Mouse (Mus musculus) adipose tissue, adult 10 weeks (tissue): ENCODE measurements around the gene Clk3. TPM values are rescaled to one million over a fixed set of nuclear protein-coding genes. Genes with fewer than 3 reads are reported as not detected.

ENCODE experiments used
- polyA plus RNA-seq: library from polyadenylated mRNA; stranded (reverse); fragments of 350-450 nt; fragmentation: Illumina TruSeq; extraction: RNeasy Lipid Tissue Mini Kit (QIAGEN cat#74804); gene quantifications from one replicate; pipeline ENCODE4 v1.2.3, GENCODE M21; 2014; ENCODE audit warnings: low read depth, low replicate concordance

Gene Clk3
- polyA plus RNA-seq, result 57.8 TPM

DNA sequence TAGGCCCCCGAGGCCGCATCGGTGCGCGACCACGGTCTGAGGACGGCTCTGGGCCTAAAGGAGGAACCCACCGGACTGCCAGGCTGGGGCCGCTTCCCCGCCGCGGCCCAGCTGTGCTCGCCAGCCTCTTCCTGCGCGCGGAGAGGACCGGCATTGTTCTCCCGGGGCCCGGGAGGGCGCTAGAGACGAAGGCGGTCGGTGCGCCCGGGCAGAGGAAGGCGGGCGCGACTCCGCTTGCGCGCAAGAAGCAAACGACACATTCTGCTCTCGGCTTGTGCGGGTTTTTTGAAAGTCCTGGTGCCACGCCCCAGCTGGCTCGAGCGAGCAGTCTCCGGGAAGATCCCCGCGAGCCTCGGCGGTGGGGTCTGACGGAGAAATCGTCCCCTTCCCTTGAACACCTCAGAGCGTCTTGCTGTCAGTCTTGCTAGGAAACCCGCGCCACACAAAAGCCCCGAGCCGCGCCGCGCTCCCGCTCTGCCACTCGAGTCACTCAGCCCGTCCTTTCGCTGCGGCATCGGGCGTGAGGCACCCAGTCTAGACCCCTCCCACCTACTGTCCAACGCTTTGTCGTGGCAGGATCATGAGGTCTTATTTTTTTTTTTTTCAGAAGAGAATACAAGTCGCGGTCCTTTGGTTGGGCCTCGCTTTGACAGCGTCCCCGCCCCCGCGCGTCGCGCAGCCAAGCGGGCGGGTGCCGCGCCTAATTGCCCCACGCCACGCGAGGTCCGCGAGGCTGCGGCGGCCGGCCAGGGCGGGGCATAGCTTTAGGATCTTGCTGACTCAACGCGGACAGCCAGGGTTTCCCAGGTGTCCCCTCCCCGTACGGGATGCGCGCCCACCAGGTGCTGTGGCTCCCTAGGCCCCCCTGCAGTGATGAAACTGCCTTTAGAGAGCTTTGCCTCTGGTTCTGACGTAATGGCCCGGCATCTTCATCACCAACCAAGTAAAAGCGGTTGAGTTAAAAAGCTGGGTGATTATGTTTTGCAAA lies at the start of gene Clk3:
TSS of gene Clk3 (minus strand) at position 497 of the 988 bp plus-strand sequence.

DNA sequence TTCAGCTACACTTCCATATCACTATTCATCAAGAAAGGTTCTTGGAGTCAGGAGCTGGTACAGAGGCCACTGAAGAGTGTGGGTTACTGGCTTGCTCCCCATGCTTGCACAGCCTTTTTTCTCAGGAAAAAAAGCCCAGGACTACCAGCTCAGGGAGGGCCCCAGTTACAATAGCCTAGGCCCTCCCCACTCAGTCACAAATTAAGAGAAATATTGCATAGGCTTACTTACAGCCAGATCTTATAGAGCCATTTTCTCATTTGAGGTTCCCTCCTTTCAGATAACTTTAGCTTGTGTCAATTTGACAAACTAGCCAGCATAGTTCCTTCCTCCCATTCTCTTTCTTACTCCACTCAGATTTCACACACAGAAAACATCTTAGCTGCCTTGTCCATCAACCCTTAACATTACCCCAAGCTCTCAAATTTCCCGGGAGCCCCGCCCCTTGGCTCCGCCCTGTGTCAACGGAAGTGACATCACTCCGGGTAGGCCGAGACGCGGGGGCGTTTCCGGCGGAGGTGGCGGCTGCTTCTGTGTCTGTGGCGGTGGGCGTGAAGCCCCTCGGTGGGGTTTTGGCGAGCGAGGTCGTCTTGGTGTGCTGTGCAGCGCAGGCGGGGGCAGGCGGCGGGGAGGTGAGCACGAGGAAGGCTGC lies 57.5 kb downstream of the Clk3 start, which contains the start of gene Edc3:
TSS of gene Edc3 (plus strand) at position 473 of the 652 bp plus-strand sequence.

Other genes starting within 250 kb of the Clk3 start
- gene Cox5a, start 244.6 kb downstream of the Clk3 start, polyA plus RNA-seq, result 235 TPM
- gene Fam219b, start 228.3 kb downstream of the Clk3 start, polyA plus RNA-seq, result 15.9 TPM
- 43.3 TPM for gene Mpi, start 213.1 kb downstream of the Clk3 start, polyA plus RNA-seq
- gene Scamp2, start 204.9 kb downstream of the Clk3 start, polyA plus RNA-seq, result 70.5 TPM
- 35.0 TPM for gene Ulk3, start 176.4 kb downstream of the Clk3 start, polyA plus RNA-seq
- not detected for gene Cplx3, start 159.6 kb downstream of the Clk3 start, polyA plus RNA-seq
- gene Lman1l, start 145.1 kb downstream of the Clk3 start, polyA plus RNA-seq, result not detected
- gene Csk, start 112.2 kb downstream of the Clk3 start, polyA plus RNA-seq, result 57.5 TPM
- not detected for gene Cyp1a2, start 82.2 kb downstream of the Clk3 start, polyA plus RNA-seq
- 1.9 TPM for gene Cyp1a1, start 77.9 kb downstream of the Clk3 start, polyA plus RNA-seq
- 11.7 TPM for gene Edc3, start 57.3 kb downstream of the Clk3 start, polyA plus RNA-seq
- gene Arid3b, start 70.9 kb upstream of the Clk3 start, polyA plus RNA-seq, result 4.5 TPM
- 68.0 TPM for gene Ubl7, start 145.1 kb upstream of the Clk3 start, polyA plus RNA-seq
- gene Sema7a, start 174.3 kb upstream of the Clk3 start, polyA plus RNA-seq, result 24.3 TPM
- gene Cyp11a1, start 240.6 kb upstream of the Clk3 start, polyA plus RNA-seq, result 3.1 TPM